Mouse (Mus musculus): Measurements from ENCODE around the gene Myg1. TPM values are rescaled to one million over a fixed set of nuclear protein-coding genes. Genes with fewer than 3 reads are reported as not detected.

Gene Myg1
- 59.9 and 72.7 TPM in 2 replicates for polyA plus RNA-seq (2014; fragmentation: Nextera tagmentation; extraction: Ambion mirVana)

GRCm38 (mm10) chr15:102331610-102332015, at the start of gene Myg1:
Gene Myg1, plus strand, starts transcription at chr15:102331709.
- 0% methylated on average over 30 of the region's 30 CpGs for WGBS
- Histone ChIP-seq H3K27me3 (ENCODE audit: control insufficient read depth, insufficient read depth, low read length) (no peaks in the 10 kb centered on the region), H3K4me1 (ENCODE audit: control insufficient read depth in 2 of 2, insufficient read depth in 2 of 2, low read length in 2 of 2) (peaks cover 9 to 22% of the 10 kb centered on the region in 2 experiments), H3K9me3 (ENCODE audit: control insufficient read depth, low read length) (no peaks in the 10 kb centered on the region), H3K4me2 (ENCODE audit: low read length) (peak within 1 kb of the TSS; percentile 76), H3K4me3 (ENCODE audit: control insufficient read depth in 1 of 2, insufficient read depth in 1 of 2, low read depth in 1 of 2, low read length in 2 of 2) (peak within 1 kb of the TSS; percentile 65 to 78), H3K27ac (replicated peaks in 1 of 2; ENCODE audit: control insufficient read depth in 1 of 2, insufficient read depth in 1 of 2, low read depth in 2 of 2, low read length in 2 of 2) (peak within 1 kb of the TSS; percentile 28 to 72; a peak in 3 of 4 replicates), H3K9ac (ENCODE audit: low read length) (peak within 1 kb of the TSS; percentile 71), H3K36me3 (ENCODE audit: control insufficient read depth, insufficient read depth, low read length) (peaks cover 69% of the 10 kb centered on the region)
- peak; percentile 70 for ATAC-seq (ENCODE audit: insufficient number of reproducible peaks, insufficient read depth, low FRiP score, low read depth)

GRCm38 (mm10) chr15:102282463-102283292, 48.8 kb upstream of the Myg1 start:
- Histone ChIP-seq H3K4me1 (ENCODE audit: control insufficient read depth in 2 of 2, insufficient read depth in 2 of 2, low read length in 2 of 2) (peaks cover 12 to 20% of the 10 kb centered on the region in 2 experiments), H3K9me3 (ENCODE audit: control insufficient read depth, low read length) (no peaks in the 10 kb centered on the region), H3K27ac (replicated peaks in 1 of 2; ENCODE audit: control insufficient read depth in 1 of 2, insufficient read depth in 1 of 2, low read depth in 2 of 2, low read length in 2 of 2) (no peak overlapping the region), H3K36me3 (ENCODE audit: control insufficient read depth, insufficient read depth, low read length) (peaks cover 25% of the 10 kb centered on the region), H3K27me3 (ENCODE audit: control insufficient read depth, insufficient read depth, low read length) (no peaks in the 10 kb centered on the region), H3K4me3 (ENCODE audit: control insufficient read depth in 1 of 2, insufficient read depth in 1 of 2, low read depth in 1 of 2, low read length in 2 of 2) (no peak overlapping the region), H3K4me2 (ENCODE audit: low read length) (no peak overlapping the region), H3K9ac (ENCODE audit: low read length) (no peak overlapping the region)
- WGBS, result 68% methylated on average over 8 of the region's 8 CpGs
- no peak for ATAC-seq (ENCODE audit: insufficient number of reproducible peaks, insufficient read depth, low FRiP score, low read depth)

- H3K36me3 ChIP-seq (ENCODE audit: control insufficient read depth, insufficient read depth, low read length), result peaks cover 25% of the 10 kb centered on the region
- WGBS, result 61% methylated on average over 3 of the region's 3 CpGs
- H3K27me3 ChIP-seq (ENCODE audit: control insufficient read depth, insufficient read depth, low read length), result no peaks in the 10 kb centered on the region
- no peak overlapping the region for H3K27ac ChIP-seq (replicated peaks in 1 of 2; ENCODE audit: control insufficient read depth in 1 of 2, insufficient read depth in 1 of 2, low read depth in 2 of 2, low read length in 2 of 2)
- H3K4me3 ChIP-seq (ENCODE audit: control insufficient read depth in 1 of 2, insufficient read depth in 1 of 2, low read depth in 1 of 2, low read length in 2 of 2), result no peak overlapping the region
- no peaks in the 10 kb centered on the region for H3K9me3 ChIP-seq (ENCODE audit: control insufficient read depth, low read length)
- ATAC-seq (ENCODE audit: insufficient number of reproducible peaks, insufficient read depth, low FRiP score, low read depth), result no peak
- H3K4me1 ChIP-seq (ENCODE audit: control insufficient read depth in 2 of 2, insufficient read depth in 2 of 2, low read length in 2 of 2), result peaks cover 11 to 19% of the 10 kb centered on the region in 2 experiments
- H3K4me2 ChIP-seq (ENCODE audit: low read length), result no peak overlapping the region
- H3K9ac ChIP-seq (ENCODE audit: low read length), result no peak overlapping the region
Observed at GRCm38 (mm10) chr15:102283648-102284047, 47.9 kb upstream of the Myg1 start.

GRCm38 (mm10) chr15:102287395-102287794, 44.1 kb upstream of the Myg1 start:
- no peak overlapping the region for H3K4me2 ChIP-seq (ENCODE audit: low read length)

GRCm38 (mm10) chr15:102295633-102296367, 35.7 kb upstream of the Myg1 start, which contains the start of gene Espl1:
Gene Espl1, plus strand, starts transcription at chr15:102296266.
- ATAC-seq (ENCODE audit: insufficient number of reproducible peaks, insufficient read depth, low FRiP score, low read depth), result peak; percentile 91
- H3K4me1 ChIP-seq (ENCODE audit: control insufficient read depth in 2 of 2, insufficient read depth in 2 of 2, low read length in 2 of 2), result 0 out of 4 replicates have a peak, but pooled peaks cover 0 to 4% of the 10 kb centered on the region in 2 experiments
- peak within 1 kb of the TSS; percentile 92 for H3K4me2 ChIP-seq (ENCODE audit: low read length)
- peak within 1 kb of the TSS; percentile 72 for H3K9ac ChIP-seq (ENCODE audit: low read length)
- peak within 1 kb of the TSS; percentile 71 to 95 for H3K4me3 ChIP-seq (ENCODE audit: control insufficient read depth in 1 of 2, insufficient read depth in 1 of 2, low read depth in 1 of 2, low read length in 2 of 2)
- H3K27me3 ChIP-seq (ENCODE audit: control insufficient read depth, insufficient read depth, low read length), result no peaks in the 10 kb centered on the region
- 8% methylated on average over 25 of the region's 25 CpGs for WGBS
- H3K36me3 ChIP-seq (ENCODE audit: control insufficient read depth, insufficient read depth, low read length), result peaks cover 26% of the 10 kb centered on the region
- no peaks in the 10 kb centered on the region for H3K9me3 ChIP-seq (ENCODE audit: control insufficient read depth, low read length)
- H3K27ac ChIP-seq (replicated peaks in 1 of 2; ENCODE audit: control insufficient read depth in 1 of 2, insufficient read depth in 1 of 2, low read depth in 2 of 2, low read length in 2 of 2), result no peak within 1 kb of the TSS

More at GRCm38 (mm10) chr15:102287395-102287794, 44.1 kb upstream of the Myg1 start:
- Histone ChIP-seq H3K4me3 (ENCODE audit: control insufficient read depth in 1 of 2, insufficient read depth in 1 of 2, low read depth in 1 of 2, low read length in 2 of 2) (no peak overlapping the region), H3K27ac (replicated peaks in 1 of 2; ENCODE audit: control insufficient read depth in 1 of 2, insufficient read depth in 1 of 2, low read depth in 2 of 2, low read length in 2 of 2) (no peak overlapping the region), H3K4me1 (ENCODE audit: control insufficient read depth in 2 of 2, insufficient read depth in 2 of 2, low read length in 2 of 2) (peaks cover 0 to 3% of the 10 kb centered on the region in 2 experiments; a peak in 1 of 4 replicates), H3K27me3 (ENCODE audit: control insufficient read depth, insufficient read depth, low read length) (no peaks in the 10 kb centered on the region), H3K9me3 (ENCODE audit: control insufficient read depth, low read length) (no peaks in the 10 kb centered on the region), H3K9ac (ENCODE audit: low read length) (no peak overlapping the region), H3K36me3 (ENCODE audit: control insufficient read depth, insufficient read depth, low read length) (0 out of 2 replicates have a peak, but pooled peaks cover 4% of the 10 kb centered on the region)
- no peak for ATAC-seq (ENCODE audit: insufficient number of reproducible peaks, insufficient read depth, low FRiP score, low read depth)

- H3K36me3 ChIP-seq (ENCODE audit: control insufficient read depth, insufficient read depth, low read length), result peaks cover 33% of the 10 kb centered on the region
- H3K4me1 ChIP-seq (ENCODE audit: control insufficient read depth in 2 of 2, insufficient read depth in 2 of 2, low read length in 2 of 2), result 0 out of 4 replicates have a peak, but pooled peaks cover 0 to 4% of the 10 kb centered on the region in 2 experiments
- H3K27me3 ChIP-seq (ENCODE audit: control insufficient read depth, insufficient read depth, low read length), result no peaks in the 10 kb centered on the region
- H3K9me3 ChIP-seq (ENCODE audit: control insufficient read depth, low read length), result no peaks in the 10 kb centered on the region
- peak overlapping the region; percentile 71 to 95 for H3K4me3 ChIP-seq (ENCODE audit: control insufficient read depth in 1 of 2, insufficient read depth in 1 of 2, low read depth in 1 of 2, low read length in 2 of 2)
- ATAC-seq (ENCODE audit: insufficient number of reproducible peaks, insufficient read depth, low FRiP score, low read depth), result 0 out of 2 replicates have a peak, but pooled peaks have one; percentile 16
- peak overlapping the region; percentile 92 for H3K4me2 ChIP-seq (ENCODE audit: low read length)
- H3K27ac ChIP-seq (replicated peaks in 1 of 2; ENCODE audit: control insufficient read depth in 1 of 2, insufficient read depth in 1 of 2, low read depth in 2 of 2, low read length in 2 of 2), result no peak overlapping the region
- peak overlapping the region; percentile 72 for H3K9ac ChIP-seq (ENCODE audit: low read length)
- 6% methylated on average over 23 of the region's 24 CpGs for WGBS
Observed at GRCm38 (mm10) chr15:102296368-102297006, 35.0 kb upstream of the Myg1 start.

- Histone ChIP-seq H3K4me2 (ENCODE audit: low read length) (no peak overlapping the region), H3K36me3 (ENCODE audit: control insufficient read depth, insufficient read depth, low read length) (peaks cover 80% of the 10 kb centered on the region), H3K27ac (replicated peaks in 1 of 2; ENCODE audit: control insufficient read depth in 1 of 2, insufficient read depth in 1 of 2, low read depth in 2 of 2, low read length in 2 of 2) (peak overlapping the region; percentile 27 to 50; a peak in 1 of 4 replicates), H3K4me1 (ENCODE audit: control insufficient read depth in 2 of 2, insufficient read depth in 2 of 2, low read length in 2 of 2) (no peaks in the 10 kb centered on the region), H3K27me3 (ENCODE audit: control insufficient read depth, insufficient read depth, low read length) (no peaks in the 10 kb centered on the region), H3K9ac (ENCODE audit: low read length) (no peak overlapping the region), H3K4me3 (ENCODE audit: control insufficient read depth in 1 of 2, insufficient read depth in 1 of 2, low read depth in 1 of 2, low read length in 2 of 2) (no peak overlapping the region), H3K9me3 (ENCODE audit: control insufficient read depth, low read length) (no peaks in the 10 kb centered on the region)
- 30% methylated on average over 6 of the region's 6 CpGs for WGBS
- peak; percentile 85 for ATAC-seq (ENCODE audit: insufficient number of reproducible peaks, insufficient read depth, low FRiP score, low read depth)
Observed at GRCm38 (mm10) chr15:102302542-102302941, 29.0 kb upstream of the Myg1 start.

Data from heart, embryonic 14.5 days (tissue).